Comparison of ENCODE assay signal across 15 mouse cellular contexts in genomic region chr6:148959540-148960238, GRCm38 (mm10).
"Had no signal": no experiment of that assay in that cellular context is flagged by ENCODE, and none has a peak within 500 bp of the region (broad histone marks: within the 10 kb centered on the region; RNA-seq: fewer than 3 reads in every experiment).

No protein-coding gene starts in this region.

- H3K4me2 ChIP-seq: liver, embryonic 12.5 days; lung, embryonic 15.5 days; midbrain, embryonic 12.5 days; neural tube, embryonic 13.5 days had no signal

- H3K9ac ChIP-seq: liver, embryonic 12.5 days; lung, embryonic 15.5 days; midbrain, embryonic 12.5 days; neural tube, embryonic 13.5 days had no signal

- H3K36me3 ChIP-seq: liver, embryonic 12.5 days; lung, embryonic 15.5 days; midbrain, embryonic 12.5 days; neural tube, embryonic 13.5 days had no signal

- H3K9me3 ChIP-seq: liver, embryonic 12.5 days; lung, embryonic 15.5 days; megakaryocyte, embryonic 14.5 days; midbrain, embryonic 12.5 days; neural tube, embryonic 13.5 days had no signal

- ATAC-seq: liver, embryonic 12.5 days; midbrain, embryonic 16.5 days had no signal

- H3K27me3 ChIP-seq: liver, embryonic 12.5 days; lung, embryonic 15.5 days; midbrain, embryonic 12.5 days; neural tube, embryonic 13.5 days had no signal

- H3K4me1 ChIP-seq: lung, embryonic 15.5 days; midbrain, embryonic 12.5 days; neural tube, embryonic 13.5 days had no signal

- H3K4me3 ChIP-seq: liver, embryonic 12.5 days; lung, embryonic 15.5 days; megakaryocyte, embryonic 14.5 days; midbrain, embryonic 12.5 days; neural tube, embryonic 13.5 days had no signal

- DNase-seq: kidney, adult 8-10 months; kidney, postnatal 14 days; lung, postnatal 14 days; retina, postnatal 1 day; right cerebral cortex, postnatal 4 days; spleen, adult 18-20 months; thymus, adult 18-20 months; thymus, postnatal 14 days had no signal

- H3K27ac ChIP-seq: liver, embryonic 12.5 days; lung, embryonic 15.5 days; macrophage; midbrain, embryonic 12.5 days; neural tube, embryonic 13.5 days had no signal
